Mouse (Mus musculus): Measurements from ENCODE around the gene Hipk2.

DNA sequence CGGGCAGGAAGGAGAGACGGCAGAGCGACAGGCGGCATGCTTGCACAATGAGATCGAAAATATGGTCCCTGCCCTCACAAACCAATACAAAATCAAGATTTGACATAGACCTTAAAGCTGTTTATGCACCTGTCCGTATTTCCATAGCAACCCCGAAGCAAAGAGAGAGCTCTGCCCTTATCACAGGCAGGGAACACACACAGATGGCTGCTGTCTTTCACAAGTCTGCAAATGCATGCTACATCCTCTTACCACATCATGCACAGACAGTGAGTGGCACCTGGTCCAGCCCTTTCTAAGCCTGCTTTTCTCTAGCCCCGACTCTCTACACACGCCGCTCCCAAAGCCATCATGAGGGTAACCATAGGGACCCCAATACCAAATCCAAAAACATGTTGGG, 38.2 kb upstream of the Hipk2 start:
- TF ChIP-seq CTCF (IDR thresholded peaks at IDR 0.05; ENCODE audit: borderline replicate concordance, control insufficient read depth, extremely low read depth, insufficient read depth, low read length, poor library complexity) (no peak), POLR2A (IDR thresholded peaks at IDR 0.05; ENCODE audit: control insufficient read depth, extremely low read depth, insufficient read depth, low read length, poor library complexity) (no peak)

All from thymus, adult 2 months (tissue).